Mouse (Mus musculus): Measurements from ENCODE around the gene Gm3173. TPM values are rescaled to one million over a fixed set of nuclear protein-coding genes. Genes with fewer than 3 reads are reported as not detected.
"Not testable (repeated sequence)": the region's sequence is repeated elsewhere in the genome, so short reads cannot be mapped to it uniquely, and the experiment has no call there.

The Gm3173 gene
- polyA plus RNA-seq (2012; rRNA removed): 0.81 TPM in 1 of 2 replicates, not detected in the other

- not testable (repeated sequence) for H3K27ac ChIP-seq (ENCODE audit: control insufficient read depth, insufficient read depth, low read depth, low read length); H3K4me1 ChIP-seq (ENCODE audit: control insufficient read depth, insufficient read depth, low read length); H3K27me3 ChIP-seq (ENCODE audit: control insufficient read depth, insufficient read depth, low read length); H3K36me3 ChIP-seq (ENCODE audit: control insufficient read depth, insufficient read depth, low read length)
- H3K4me3 ChIP-seq (ENCODE audit: control insufficient read depth, low read depth, low read length): peak within 1 kb of the TSS; percentile 17; the same call in 1 of the 2 replicates
Measured at GRCm38 (mm10) chr14:4430692-4431091, at the start of gene Gm3173. Gm3173 (plus strand) TSS chr14:4430992.

- H3K4me3 ChIP-seq (ENCODE audit: control insufficient read depth, low read depth, low read length); H3K27ac ChIP-seq (ENCODE audit: control insufficient read depth, insufficient read depth, low read depth, low read length); H3K4me1 ChIP-seq (ENCODE audit: control insufficient read depth, insufficient read depth, low read length); H3K36me3 ChIP-seq (ENCODE audit: control insufficient read depth, insufficient read depth, low read length); H3K27me3 ChIP-seq (ENCODE audit: control insufficient read depth, insufficient read depth, low read length): not testable (repeated sequence)
Measured at GRCm38 (mm10) chr14:4385606-4386005, 45.2 kb upstream of the Gm3173 start.

GRCm38 (mm10) chr14:4392841-4393530 lies 37.8 kb upstream of the Gm3173 start:
- H3K36me3 ChIP-seq (ENCODE audit: control insufficient read depth, insufficient read depth, low read length); H3K27ac ChIP-seq (ENCODE audit: control insufficient read depth, insufficient read depth, low read depth, low read length); H3K4me1 ChIP-seq (ENCODE audit: control insufficient read depth, insufficient read depth, low read length); H3K27me3 ChIP-seq (ENCODE audit: control insufficient read depth, insufficient read depth, low read length); H3K4me3 ChIP-seq (ENCODE audit: control insufficient read depth, low read depth, low read length): not testable (repeated sequence)

GRCm38 (mm10) chr14:4397226-4397625 lies 33.6 kb upstream of the Gm3173 start, which contains the start of gene Gm3159:
Gm3159 (plus strand) TSS chr14:4397526.
- H3K4me3 ChIP-seq (ENCODE audit: control insufficient read depth, low read depth, low read length); H3K4me1 ChIP-seq (ENCODE audit: control insufficient read depth, insufficient read depth, low read length); H3K27ac ChIP-seq (ENCODE audit: control insufficient read depth, insufficient read depth, low read depth, low read length); H3K27me3 ChIP-seq (ENCODE audit: control insufficient read depth, insufficient read depth, low read length); H3K36me3 ChIP-seq (ENCODE audit: control insufficient read depth, insufficient read depth, low read length): not testable (repeated sequence)

- H3K4me1 ChIP-seq (ENCODE audit: control insufficient read depth, insufficient read depth, low read length); H3K27ac ChIP-seq (ENCODE audit: control insufficient read depth, insufficient read depth, low read depth, low read length); H3K4me3 ChIP-seq (ENCODE audit: control insufficient read depth, low read depth, low read length); H3K27me3 ChIP-seq (ENCODE audit: control insufficient read depth, insufficient read depth, low read length); H3K36me3 ChIP-seq (ENCODE audit: control insufficient read depth, insufficient read depth, low read length): not testable (repeated sequence)
Measured at GRCm38 (mm10) chr14:4398624-4399023, 32.2 kb upstream of the Gm3173 start.

- not testable (repeated sequence) for H3K4me3 ChIP-seq (ENCODE audit: control insufficient read depth, low read depth, low read length); H3K4me1 ChIP-seq (ENCODE audit: control insufficient read depth, insufficient read depth, low read length); H3K27ac ChIP-seq (ENCODE audit: control insufficient read depth, insufficient read depth, low read depth, low read length); H3K27me3 ChIP-seq (ENCODE audit: control insufficient read depth, insufficient read depth, low read length); H3K36me3 ChIP-seq (ENCODE audit: control insufficient read depth, insufficient read depth, low read length)
Measured at GRCm38 (mm10) chr14:4400115-4400789, 30.5 kb upstream of the Gm3173 start.

GRCm38 (mm10) chr14:4401245-4401644 lies 29.5 kb upstream of the Gm3173 start:
- H3K27ac ChIP-seq (ENCODE audit: control insufficient read depth, insufficient read depth, low read depth, low read length); H3K4me1 ChIP-seq (ENCODE audit: control insufficient read depth, insufficient read depth, low read length): not testable (repeated sequence)

GRCm38 (mm10) chr14:4403840-4404239 lies 27.0 kb upstream of the Gm3173 start:
- not testable (repeated sequence) for H3K4me1 ChIP-seq (ENCODE audit: control insufficient read depth, insufficient read depth, low read length); H3K27ac ChIP-seq (ENCODE audit: control insufficient read depth, insufficient read depth, low read depth, low read length); H3K4me3 ChIP-seq (ENCODE audit: control insufficient read depth, low read depth, low read length); H3K27me3 ChIP-seq (ENCODE audit: control insufficient read depth, insufficient read depth, low read length); H3K36me3 ChIP-seq (ENCODE audit: control insufficient read depth, insufficient read depth, low read length)

More at GRCm38 (mm10) chr14:4401245-4401644, 29.5 kb upstream of the Gm3173 start:
- H3K4me3 ChIP-seq (ENCODE audit: control insufficient read depth, low read depth, low read length); H3K36me3 ChIP-seq (ENCODE audit: control insufficient read depth, insufficient read depth, low read length); H3K27me3 ChIP-seq (ENCODE audit: control insufficient read depth, insufficient read depth, low read length): not testable (repeated sequence)

- not testable (repeated sequence) for H3K36me3 ChIP-seq (ENCODE audit: control insufficient read depth, insufficient read depth, low read length); H3K27me3 ChIP-seq (ENCODE audit: control insufficient read depth, insufficient read depth, low read length); H3K27ac ChIP-seq (ENCODE audit: control insufficient read depth, insufficient read depth, low read depth, low read length); H3K4me3 ChIP-seq (ENCODE audit: control insufficient read depth, low read depth, low read length); H3K4me1 ChIP-seq (ENCODE audit: control insufficient read depth, insufficient read depth, low read length)
Measured at GRCm38 (mm10) chr14:4409939-4410338, 20.9 kb upstream of the Gm3173 start.

- H3K27ac ChIP-seq (ENCODE audit: control insufficient read depth, insufficient read depth, low read depth, low read length): not testable (repeated sequence)
Measured at GRCm38 (mm10) chr14:4414965-4415835, 15.6 kb upstream of the Gm3173 start, which contains the start of gene Gm3164. Gm3164 (plus strand) TSS chr14:4415448.

GRCm38 (mm10) chr14:4481445-4481844 lies 50.7 kb downstream of the Gm3173 start, which contains the start of gene Gm3182:
Gm3182 (plus strand) TSS chr14:4481745.
- H3K27me3 ChIP-seq (ENCODE audit: control insufficient read depth, insufficient read depth, low read length); H3K36me3 ChIP-seq (ENCODE audit: control insufficient read depth, insufficient read depth, low read length); H3K27ac ChIP-seq (ENCODE audit: control insufficient read depth, insufficient read depth, low read depth, low read length); H3K4me1 ChIP-seq (ENCODE audit: control insufficient read depth, insufficient read depth, low read length); H3K4me3 ChIP-seq (ENCODE audit: control insufficient read depth, low read depth, low read length): not testable (repeated sequence)

More at GRCm38 (mm10) chr14:4414965-4415835, 15.6 kb upstream of the Gm3173 start, which contains the start of gene Gm3164:
- not testable (repeated sequence) for H3K4me1 ChIP-seq (ENCODE audit: control insufficient read depth, insufficient read depth, low read length); H3K4me3 ChIP-seq (ENCODE audit: control insufficient read depth, low read depth, low read length); H3K36me3 ChIP-seq (ENCODE audit: control insufficient read depth, insufficient read depth, low read length); H3K27me3 ChIP-seq (ENCODE audit: control insufficient read depth, insufficient read depth, low read length)

All from testis, adult 2 months (tissue).